Mouse (Mus musculus): Measurements from ENCODE around the gene E130114P18Rik. TPM values are rescaled to one million over a fixed set of nuclear protein-coding genes. Genes with fewer than 3 reads are reported as not detected.
A peak's percentile ranks its signal among the peaks of the same experiment; 100 is the strongest.

E130114P18Rik gene
- polyA plus RNA-seq, 1 experiment from 2014 or later, result 0.60 TPM

GRCm38 (mm10) chr4:97757978-97758461 lies 19.9 kb downstream of the E130114P18Rik start:
- Histone ChIP-seq H3K36me3 (ENCODE audit: control insufficient read depth, insufficient read depth, low read length) (no peaks in the 10 kb centered on the region), H3K27ac (ENCODE audit: low read depth, low read length) (no peak overlapping the region), H3K27me3 (replicated peaks; ENCODE audit: control insufficient read depth, insufficient read depth, low read length) (peaks cover 63% of the 10 kb centered on the region), H3K4me1 (replicated peaks; ENCODE audit: control insufficient read depth, insufficient read depth, low read length) (no peaks in the 10 kb centered on the region), H3K9ac (ENCODE audit: low read depth, low read length) (peak overlapping the region; percentile 22; the same call in 1 of the 2 replicates), H3K4me3 (ENCODE audit: low read depth, low read length) (peak overlapping the region; percentile 46), H3K4me2 (peak overlapping the region; percentile 66), H3K9me3 (ENCODE audit: control insufficient read depth, low read length) (no peaks in the 10 kb centered on the region)
- 2% methylated on average over 14 of the region's 14 CpGs for WGBS
- no peak for ATAC-seq (replicated peaks; ENCODE audit: low FRiP score)
- DNase-seq (ENCODE audit: low spot score), result no peak

- Histone ChIP-seq H3K9ac (ENCODE audit: low read depth, low read length) (peak overlapping the region; percentile 22; the same call in 1 of the 2 replicates), H3K27me3 (replicated peaks; ENCODE audit: control insufficient read depth, insufficient read depth, low read length) (peaks cover 68% of the 10 kb centered on the region)
Measured at GRCm38 (mm10) chr4:97757207-97757977, 20.5 kb downstream of the E130114P18Rik start.

DNA sequence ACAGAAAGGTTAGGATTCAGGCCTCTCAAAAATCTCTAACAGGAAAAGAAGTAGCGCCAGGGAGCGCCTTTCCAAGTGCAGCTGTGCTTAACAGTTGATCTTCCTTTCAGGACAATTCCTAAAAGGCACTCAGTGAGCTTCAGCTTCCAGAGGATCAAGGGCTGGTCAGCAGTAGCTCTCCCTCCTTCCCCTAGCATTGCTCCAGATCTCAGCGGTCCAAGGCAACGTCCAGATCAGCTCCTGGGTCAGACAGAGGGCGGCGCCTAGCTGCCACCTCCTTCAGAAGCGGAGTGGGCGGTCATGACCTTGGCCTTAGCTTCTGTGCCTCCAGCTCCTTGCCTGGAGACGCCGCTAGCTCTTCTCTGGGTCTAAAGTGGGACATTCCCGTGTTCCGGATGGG lies 23.6 kb downstream of the E130114P18Rik start:
- no peak overlapping the region for H3K27ac ChIP-seq (ENCODE audit: low read depth, low read length)
- no peak overlapping the region for H3K4me3 ChIP-seq (ENCODE audit: low read depth, low read length)
- no peaks in the 10 kb centered on the region for H3K4me1 ChIP-seq (replicated peaks; ENCODE audit: control insufficient read depth, insufficient read depth, low read length)
- no peaks in the 10 kb centered on the region for H3K36me3 ChIP-seq (ENCODE audit: control insufficient read depth, insufficient read depth, low read length)
- H3K9ac ChIP-seq (ENCODE audit: low read depth, low read length), result no peak overlapping the region
- H3K4me2 ChIP-seq, result no peak overlapping the region
- WGBS, result 13% methylated on average over 12 of the region's 12 CpGs
- DNase-seq (ENCODE audit: low spot score) (no peak), ATAC-seq (replicated peaks; ENCODE audit: low FRiP score) (no peak)
- H3K9me3 ChIP-seq (ENCODE audit: control insufficient read depth, low read length), result no peaks in the 10 kb centered on the region
- H3K27me3 ChIP-seq (replicated peaks; ENCODE audit: control insufficient read depth, insufficient read depth, low read length), result peaks cover 68% of the 10 kb centered on the region

More at GRCm38 (mm10) chr4:97757207-97757977, 20.5 kb downstream of the E130114P18Rik start:
- Histone ChIP-seq H3K27ac (ENCODE audit: low read depth, low read length) (no peak overlapping the region), H3K4me2 (peak overlapping the region; percentile 66), H3K9me3 (ENCODE audit: control insufficient read depth, low read length) (no peaks in the 10 kb centered on the region), H3K4me3 (ENCODE audit: low read depth, low read length) (peak overlapping the region; percentile 46), H3K4me1 (replicated peaks; ENCODE audit: control insufficient read depth, insufficient read depth, low read length) (no peaks in the 10 kb centered on the region), H3K36me3 (ENCODE audit: control insufficient read depth, insufficient read depth, low read length) (no peaks in the 10 kb centered on the region)
- WGBS, result 2% methylated on average over 38 of the region's 38 CpGs
- ATAC-seq (replicated peaks; ENCODE audit: low FRiP score) (peak; percentile 49), DNase-seq (ENCODE audit: low spot score) (peak; percentile 68)

GRCm38 (mm10) chr4:97753521-97753920 lies 24.4 kb downstream of the E130114P18Rik start:
- no peak overlapping the region for H3K9ac ChIP-seq (ENCODE audit: low read depth, low read length)
- no peak for DNase-seq (ENCODE audit: low spot score)
- no peaks in the 10 kb centered on the region for H3K9me3 ChIP-seq (ENCODE audit: control insufficient read depth, low read length)
- H3K4me3 ChIP-seq (ENCODE audit: low read depth, low read length), result no peak overlapping the region
- H3K27me3 ChIP-seq (replicated peaks; ENCODE audit: control insufficient read depth, insufficient read depth, low read length), result peaks cover 61% of the 10 kb centered on the region
- WGBS, result 28% methylated on average over 1 of the region's 1 CpGs
- H3K36me3 ChIP-seq (ENCODE audit: control insufficient read depth, insufficient read depth, low read length), result no peaks in the 10 kb centered on the region
- no peak overlapping the region for H3K4me2 ChIP-seq
- no peaks in the 10 kb centered on the region for H3K4me1 ChIP-seq (replicated peaks; ENCODE audit: control insufficient read depth, insufficient read depth, low read length)
- no peak for ATAC-seq (replicated peaks; ENCODE audit: low FRiP score)
- no peak overlapping the region for H3K27ac ChIP-seq (ENCODE audit: low read depth, low read length)

- H3K4me3 ChIP-seq (ENCODE audit: low read depth, low read length), result peak overlapping the region; percentile 52
- DNase-seq (ENCODE audit: low spot score), result no peak
- H3K27ac ChIP-seq (ENCODE audit: low read depth, low read length), result no peak overlapping the region
- H3K4me2 ChIP-seq, result peak overlapping the region; percentile 94
- no peak for ATAC-seq (replicated peaks; ENCODE audit: low FRiP score)
- H3K27me3 ChIP-seq (replicated peaks; ENCODE audit: control insufficient read depth, insufficient read depth, low read length), result peaks cover 50% of the 10 kb centered on the region
- no peak overlapping the region; the same call in 1 of the 2 replicates for H3K9ac ChIP-seq (ENCODE audit: low read depth, low read length)
- 28% methylated on average over 5 of the region's 5 CpGs for WGBS
- no peaks in the 10 kb centered on the region for H3K9me3 ChIP-seq (ENCODE audit: control insufficient read depth, low read length)
- H3K4me1 ChIP-seq (replicated peaks; ENCODE audit: control insufficient read depth, insufficient read depth, low read length), result no peaks in the 10 kb centered on the region
- no peaks in the 10 kb centered on the region for H3K36me3 ChIP-seq (ENCODE audit: control insufficient read depth, insufficient read depth, low read length)
Measured at GRCm38 (mm10) chr4:97752276-97753010, 25.4 kb downstream of the E130114P18Rik start.

- H3K27me3 ChIP-seq (replicated peaks; ENCODE audit: control insufficient read depth, insufficient read depth, low read length), result peaks cover 43% of the 10 kb centered on the region
- H3K4me1 ChIP-seq (replicated peaks; ENCODE audit: control insufficient read depth, insufficient read depth, low read length), result no peaks in the 10 kb centered on the region
- WGBS, result under 1% methylated on average over 40 of the region's 40 CpGs
- H3K36me3 ChIP-seq (ENCODE audit: control insufficient read depth, insufficient read depth, low read length), result no peaks in the 10 kb centered on the region
- no peaks in the 10 kb centered on the region for H3K9me3 ChIP-seq (ENCODE audit: control insufficient read depth, low read length)
- ATAC-seq (replicated peaks; ENCODE audit: low FRiP score) (peak; percentile 68), DNase-seq (ENCODE audit: low spot score) (peak; percentile 76)
- H3K9ac ChIP-seq (ENCODE audit: low read depth, low read length), result peak overlapping the region; percentile 58
- H3K4me2 ChIP-seq, result peak overlapping the region; percentile 94
- H3K27ac ChIP-seq (ENCODE audit: low read depth, low read length), result peak overlapping the region; percentile 37; the same call in 1 of the 2 replicates
- H3K4me3 ChIP-seq (ENCODE audit: low read depth, low read length), result peak overlapping the region; percentile 52
Measured at GRCm38 (mm10) chr4:97751483-97752251, 26.2 kb downstream of the E130114P18Rik start.

GRCm38 (mm10) chr4:97751030-97751482 lies 26.8 kb downstream of the E130114P18Rik start:
- Histone ChIP-seq H3K4me1 (replicated peaks; ENCODE audit: control insufficient read depth, insufficient read depth, low read length) (no peaks in the 10 kb centered on the region), H3K27me3 (replicated peaks; ENCODE audit: control insufficient read depth, insufficient read depth, low read length) (peaks cover 37% of the 10 kb centered on the region), H3K9ac (ENCODE audit: low read depth, low read length) (peak overlapping the region; percentile 58), H3K4me3 (ENCODE audit: low read depth, low read length) (peak overlapping the region; percentile 52), H3K9me3 (ENCODE audit: control insufficient read depth, low read length) (no peaks in the 10 kb centered on the region), H3K4me2 (peak overlapping the region; percentile 94), H3K36me3 (ENCODE audit: control insufficient read depth, insufficient read depth, low read length) (no peaks in the 10 kb centered on the region), H3K27ac (ENCODE audit: low read depth, low read length) (no peak overlapping the region)
- under 1% methylated on average over 20 of the region's 20 CpGs for WGBS
- ATAC-seq (replicated peaks; ENCODE audit: low FRiP score) (peak; percentile 78), DNase-seq (ENCODE audit: low spot score) (no peak)

GRCm38 (mm10) chr4:97750401-97750800 lies 27.5 kb downstream of the E130114P18Rik start:
- WGBS, result 41% methylated on average over 4 of the region's 4 CpGs
- Histone ChIP-seq H3K27me3 (replicated peaks; ENCODE audit: control insufficient read depth, insufficient read depth, low read length) (peaks cover 33% of the 10 kb centered on the region), H3K4me2 (no peak overlapping the region), H3K36me3 (ENCODE audit: control insufficient read depth, insufficient read depth, low read length) (no peaks in the 10 kb centered on the region), H3K4me3 (ENCODE audit: low read depth, low read length) (no peak overlapping the region), H3K27ac (ENCODE audit: low read depth, low read length) (no peak overlapping the region), H3K9ac (ENCODE audit: low read depth, low read length) (no peak overlapping the region), H3K4me1 (replicated peaks; ENCODE audit: control insufficient read depth, insufficient read depth, low read length) (0 out of 2 replicates have a peak, but pooled peaks cover 3% of the 10 kb centered on the region), H3K9me3 (ENCODE audit: control insufficient read depth, low read length) (no peaks in the 10 kb centered on the region)
- DNase-seq (ENCODE audit: low spot score), result no peak
- no peak for ATAC-seq (replicated peaks; ENCODE audit: low FRiP score)
